Mouse (Mus musculus): ENCODE measurements around the gene Cacna1g. TPM values are rescaled to one million over a fixed set of nuclear protein-coding genes. Genes with fewer than 3 reads are reported as not detected.

Cacna1g gene
- polyA plus RNA-seq, 1 experiment: 6.5 TPM

DNA sequence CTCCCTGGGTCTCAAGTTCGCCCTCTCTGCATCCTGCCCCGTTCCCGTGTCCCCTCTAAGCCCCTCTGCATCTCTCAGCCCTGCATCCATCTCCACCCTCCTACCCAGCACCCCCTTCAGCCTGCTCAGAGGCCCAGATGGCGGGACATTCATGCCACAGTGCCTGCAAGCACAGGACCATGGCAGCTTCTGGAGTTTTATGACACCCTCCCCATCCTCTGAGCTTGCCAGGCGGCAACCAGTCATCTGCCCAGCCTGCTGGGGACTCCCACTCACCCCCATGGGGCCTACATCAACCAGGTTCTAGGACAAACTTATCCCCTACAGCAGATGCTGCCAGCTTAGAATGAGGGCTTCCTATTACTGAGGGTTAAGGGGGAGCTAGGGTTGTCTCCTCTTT lies 19.2 kb downstream of the Cacna1g start:
- Histone ChIP-seq H3K36me3 (ENCODE audit: control insufficient read depth, insufficient read depth, low read length) (no peaks in the 10 kb centered on the region), H3K4me1 (replicated peaks; ENCODE audit: control insufficient read depth, insufficient read depth, low read length) (no peaks in the 10 kb centered on the region; the same call in 1 of the 2 replicates), H3K27me3 (ENCODE audit: control insufficient read depth, insufficient read depth, low read length) (no peaks in the 10 kb centered on the region), H3K27ac (ENCODE audit: control insufficient read depth, insufficient read depth, low read length) (no peak overlapping the region), H3K4me3 (ENCODE audit: control insufficient read depth, insufficient read depth, low read length) (no peak overlapping the region)
- WGBS: 86% methylated on average over 5 of the region's 5 CpGs
- no peak for TF ChIP-seq CTCF (IDR thresholded peaks at IDR 0.05; ENCODE audit: borderline replicate concordance, control insufficient read depth, extremely low read depth, insufficient read depth, low read length, poor library complexity)
- DNase-seq: no peak

DNA sequence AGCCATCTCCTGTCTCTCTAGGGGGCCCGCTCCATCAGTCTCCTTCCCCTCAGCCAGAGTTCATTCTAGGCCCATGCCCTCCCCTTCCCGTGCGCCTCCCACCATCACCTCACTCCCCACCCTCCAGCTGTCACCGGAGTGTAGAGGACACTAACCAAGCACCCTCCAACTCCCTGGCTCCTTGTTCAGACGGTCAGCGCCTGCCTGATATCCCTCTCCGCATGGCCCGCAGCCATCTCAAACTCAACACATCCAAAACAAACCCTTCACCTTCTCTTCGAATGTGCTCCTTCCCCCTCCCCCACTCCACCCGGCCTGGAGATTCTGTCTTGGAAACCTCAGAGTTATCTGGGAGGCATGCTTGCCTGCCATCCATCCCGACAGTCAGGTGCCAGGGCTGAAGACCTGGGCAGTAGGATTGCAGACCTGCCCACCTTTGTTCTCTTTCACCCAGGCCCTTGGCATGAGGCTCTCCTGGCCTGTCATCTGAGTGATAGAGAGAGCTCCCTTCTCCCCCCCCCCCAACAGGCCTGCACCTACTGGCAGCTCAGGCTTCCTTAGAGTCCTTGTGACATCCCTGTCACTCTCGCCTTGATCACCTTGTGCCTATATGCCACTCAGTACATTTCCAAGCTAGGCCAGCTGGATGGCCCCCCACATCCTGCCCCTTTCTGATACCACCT lies 22.8 kb downstream of the Cacna1g start:
- no peak for DNase-seq
- WGBS: 94% methylated on average over 12 of the region's 12 CpGs
- no peaks in the 10 kb centered on the region for H3K27me3 ChIP-seq (ENCODE audit: control insufficient read depth, insufficient read depth, low read length)
- H3K36me3 ChIP-seq (ENCODE audit: control insufficient read depth, insufficient read depth, low read length): no peaks in the 10 kb centered on the region
- H3K4me3 ChIP-seq (ENCODE audit: control insufficient read depth, insufficient read depth, low read length): no peak overlapping the region
- no peaks in the 10 kb centered on the region; the same call in 1 of the 2 replicates for H3K4me1 ChIP-seq (replicated peaks; ENCODE audit: control insufficient read depth, insufficient read depth, low read length)
- H3K27ac ChIP-seq (ENCODE audit: control insufficient read depth, insufficient read depth, low read length): no peak overlapping the region
- TF ChIP-seq CTCF (IDR thresholded peaks at IDR 0.05; ENCODE audit: borderline replicate concordance, control insufficient read depth, extremely low read depth, insufficient read depth, low read length, poor library complexity) (no peak), POLR2A (IDR thresholded peaks at IDR 0.05; ENCODE audit: control insufficient read depth, extremely low read depth, insufficient read depth, low read length, poor library complexity) (no peak)

DNA sequence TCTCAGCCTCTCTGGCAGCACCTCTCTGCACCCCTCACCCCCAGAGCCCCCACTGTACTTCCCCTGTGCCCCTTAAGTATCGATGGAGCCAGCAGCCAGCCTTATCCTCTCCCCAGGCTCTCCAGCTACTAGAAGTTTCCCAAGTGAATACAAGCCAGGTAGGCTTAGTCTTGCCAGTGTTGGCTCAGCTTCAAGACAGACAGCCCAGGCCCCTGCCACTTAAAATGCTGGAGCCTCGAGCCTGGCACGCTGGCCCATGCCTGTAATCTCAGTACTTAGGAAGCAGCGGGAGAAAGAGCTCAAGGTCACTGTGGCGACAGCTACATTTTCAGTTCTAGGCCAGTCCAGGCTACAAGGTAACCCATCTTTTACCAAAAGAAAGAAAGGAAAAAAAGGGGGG lies 24.1 kb downstream of the Cacna1g start:
- H3K27ac ChIP-seq (ENCODE audit: control insufficient read depth, insufficient read depth, low read length): no peak overlapping the region
- TF ChIP-seq POLR2A (IDR thresholded peaks at IDR 0.05; ENCODE audit: control insufficient read depth, extremely low read depth, insufficient read depth, low read length, poor library complexity) (no peak), CTCF (IDR thresholded peaks at IDR 0.05; ENCODE audit: borderline replicate concordance, control insufficient read depth, extremely low read depth, insufficient read depth, low read length, poor library complexity) (no peak)
- H3K27me3 ChIP-seq (ENCODE audit: control insufficient read depth, insufficient read depth, low read length): no peaks in the 10 kb centered on the region
- H3K4me3 ChIP-seq (ENCODE audit: control insufficient read depth, insufficient read depth, low read length): no peak overlapping the region
- WGBS: 84% methylated on average over 5 of the region's 5 CpGs
- H3K36me3 ChIP-seq (ENCODE audit: control insufficient read depth, insufficient read depth, low read length): no peaks in the 10 kb centered on the region
- no peaks in the 10 kb centered on the region for H3K4me1 ChIP-seq (replicated peaks; ENCODE audit: control insufficient read depth, insufficient read depth, low read length)
- no peak for DNase-seq

DNA sequence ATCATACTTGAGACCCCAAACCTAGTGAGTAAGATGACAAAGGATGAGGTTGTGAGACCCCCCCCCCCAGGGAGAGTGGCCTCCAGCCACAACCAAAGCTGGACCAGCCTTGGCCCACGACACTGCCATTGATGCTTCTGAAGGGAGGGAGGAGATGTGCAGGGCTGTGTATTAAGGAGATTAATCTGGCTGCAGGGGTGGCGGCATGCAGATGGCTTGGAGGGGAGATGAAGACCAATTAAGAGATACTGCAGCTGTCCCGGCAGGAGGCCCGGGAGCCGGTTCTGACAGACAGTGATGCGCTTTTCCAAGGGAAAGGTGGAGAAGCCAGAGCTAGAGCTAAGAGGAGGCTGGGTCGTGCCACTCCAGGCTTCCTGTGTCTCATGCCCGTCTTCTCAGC lies 24.8 kb downstream of the Cacna1g start:
- 93% methylated on average over 8 of the region's 8 CpGs for WGBS
- Histone ChIP-seq H3K27ac (ENCODE audit: control insufficient read depth, insufficient read depth, low read length) (no peak overlapping the region), H3K4me1 (replicated peaks; ENCODE audit: control insufficient read depth, insufficient read depth, low read length) (no peaks in the 10 kb centered on the region), H3K36me3 (ENCODE audit: control insufficient read depth, insufficient read depth, low read length) (no peaks in the 10 kb centered on the region), H3K4me3 (ENCODE audit: control insufficient read depth, insufficient read depth, low read length) (no peak overlapping the region), H3K27me3 (ENCODE audit: control insufficient read depth, insufficient read depth, low read length) (no peaks in the 10 kb centered on the region)
- no peak for DNase-seq
- TF ChIP-seq POLR2A (IDR thresholded peaks at IDR 0.05; ENCODE audit: control insufficient read depth, extremely low read depth, insufficient read depth, low read length, poor library complexity) (no peak), CTCF (IDR thresholded peaks at IDR 0.05; ENCODE audit: borderline replicate concordance, control insufficient read depth, extremely low read depth, insufficient read depth, low read length, poor library complexity) (no peak)

DNA sequence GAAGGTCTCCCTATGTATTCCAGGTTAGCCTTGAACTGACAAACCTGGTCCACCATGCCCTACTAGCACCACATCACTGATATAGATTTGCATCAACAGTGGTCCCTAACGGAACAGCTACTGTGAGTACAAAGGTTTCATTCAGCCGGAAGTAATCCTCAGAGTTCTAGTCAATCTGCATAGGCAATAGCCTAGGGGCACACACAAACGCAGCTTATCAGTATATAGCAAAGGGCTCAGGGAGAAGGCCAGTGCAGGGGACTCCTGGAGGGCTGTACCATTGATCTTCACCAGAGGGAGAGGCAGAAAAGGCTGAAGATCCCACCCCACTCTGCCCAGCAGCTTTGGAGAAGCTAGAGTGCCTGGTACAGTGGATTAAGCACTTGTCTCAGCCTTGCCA lies 27.0 kb downstream of the Cacna1g start:
- WGBS: 60% methylated on average over 3 of the region's 3 CpGs
- Histone ChIP-seq H3K4me3 (ENCODE audit: control insufficient read depth, insufficient read depth, low read length) (no peak overlapping the region), H3K4me1 (replicated peaks; ENCODE audit: control insufficient read depth, insufficient read depth, low read length) (no peaks in the 10 kb centered on the region), H3K27ac (ENCODE audit: control insufficient read depth, insufficient read depth, low read length) (no peak overlapping the region), H3K27me3 (ENCODE audit: control insufficient read depth, insufficient read depth, low read length) (no peaks in the 10 kb centered on the region; the same call in 1 of the 2 replicates), H3K36me3 (ENCODE audit: control insufficient read depth, insufficient read depth, low read length) (no peaks in the 10 kb centered on the region)
- TF ChIP-seq CTCF (IDR thresholded peaks at IDR 0.05; ENCODE audit: borderline replicate concordance, control insufficient read depth, extremely low read depth, insufficient read depth, low read length, poor library complexity): no peak
- TF ChIP-seq POLR2A (IDR thresholded peaks at IDR 0.05; ENCODE audit: control insufficient read depth, extremely low read depth, insufficient read depth, low read length, poor library complexity): no peak
- no peak for DNase-seq

DNA sequence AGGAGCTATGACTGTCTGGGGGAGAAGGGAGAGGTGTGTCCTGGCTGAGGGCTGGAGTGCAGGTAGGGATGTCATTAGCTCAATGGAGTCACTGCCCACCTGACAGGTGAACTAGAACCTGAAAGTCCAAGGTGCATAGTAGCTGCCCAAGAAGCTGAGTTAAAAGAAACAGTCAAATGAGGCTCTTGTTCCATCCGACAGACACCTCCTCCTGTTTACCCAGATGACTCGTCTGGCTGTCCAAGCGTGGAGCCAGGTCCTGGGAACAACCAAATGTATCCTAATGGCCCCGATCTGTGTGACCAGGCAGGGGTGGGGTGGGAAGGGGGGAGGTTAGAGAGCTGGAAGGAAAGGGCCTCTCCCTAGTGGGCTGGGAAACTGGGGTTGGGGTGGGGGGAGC lies 28.7 kb downstream of the Cacna1g start:
- no peak overlapping the region for H3K4me3 ChIP-seq (ENCODE audit: control insufficient read depth, insufficient read depth, low read length)
- H3K36me3 ChIP-seq (ENCODE audit: control insufficient read depth, insufficient read depth, low read length): no peaks in the 10 kb centered on the region
- TF ChIP-seq CTCF (IDR thresholded peaks at IDR 0.05; ENCODE audit: borderline replicate concordance, control insufficient read depth, extremely low read depth, insufficient read depth, low read length, poor library complexity) (no peak), POLR2A (IDR thresholded peaks at IDR 0.05; ENCODE audit: control insufficient read depth, extremely low read depth, insufficient read depth, low read length, poor library complexity) (no peak)
- H3K27ac ChIP-seq (ENCODE audit: control insufficient read depth, insufficient read depth, low read length): no peak overlapping the region
- H3K27me3 ChIP-seq (ENCODE audit: control insufficient read depth, insufficient read depth, low read length): no peaks in the 10 kb centered on the region; the same call in 1 of the 2 replicates
- H3K4me1 ChIP-seq (replicated peaks; ENCODE audit: control insufficient read depth, insufficient read depth, low read length): no peaks in the 10 kb centered on the region
- DNase-seq: no peak
- WGBS: 83% methylated on average over 4 of the region's 4 CpGs

DNA sequence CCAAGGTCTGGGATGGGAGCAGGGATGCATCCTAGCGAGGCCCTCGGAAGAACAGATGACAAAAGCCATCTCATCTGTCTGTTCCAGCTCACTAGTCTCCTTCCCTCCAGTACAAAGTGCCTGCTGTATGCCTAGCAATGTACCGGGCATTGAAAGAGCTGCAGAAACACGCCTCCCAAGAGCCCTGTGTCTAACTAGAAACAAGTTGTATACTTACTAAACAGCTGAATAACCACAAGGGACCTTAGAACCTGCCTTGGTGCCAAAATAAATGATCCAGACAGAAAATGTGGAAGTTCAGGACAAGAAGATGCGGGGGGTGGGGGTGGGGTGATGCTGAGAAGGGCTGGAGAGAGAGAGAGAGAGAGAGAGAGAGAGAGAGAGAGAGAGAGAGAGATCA lies 29.2 kb downstream of the Cacna1g start:
- no peak for TF ChIP-seq CTCF (IDR thresholded peaks at IDR 0.05; ENCODE audit: borderline replicate concordance, control insufficient read depth, extremely low read depth, insufficient read depth, low read length, poor library complexity)
- TF ChIP-seq POLR2A (IDR thresholded peaks at IDR 0.05; ENCODE audit: control insufficient read depth, extremely low read depth, insufficient read depth, low read length, poor library complexity): no peak
- no peak for DNase-seq
- WGBS: 74% methylated on average over 5 of the region's 5 CpGs
- no peaks in the 10 kb centered on the region; the same call in 1 of the 2 replicates for H3K27me3 ChIP-seq (ENCODE audit: control insufficient read depth, insufficient read depth, low read length)
- no peak overlapping the region for H3K27ac ChIP-seq (ENCODE audit: control insufficient read depth, insufficient read depth, low read length)
- no peak overlapping the region for H3K4me3 ChIP-seq (ENCODE audit: control insufficient read depth, insufficient read depth, low read length)
- H3K36me3 ChIP-seq (ENCODE audit: control insufficient read depth, insufficient read depth, low read length): no peaks in the 10 kb centered on the region
- no peaks in the 10 kb centered on the region for H3K4me1 ChIP-seq (replicated peaks; ENCODE audit: control insufficient read depth, insufficient read depth, low read length)

Measured in thymus, adult 2 months (tissue).